In the genomic region with DNA sequence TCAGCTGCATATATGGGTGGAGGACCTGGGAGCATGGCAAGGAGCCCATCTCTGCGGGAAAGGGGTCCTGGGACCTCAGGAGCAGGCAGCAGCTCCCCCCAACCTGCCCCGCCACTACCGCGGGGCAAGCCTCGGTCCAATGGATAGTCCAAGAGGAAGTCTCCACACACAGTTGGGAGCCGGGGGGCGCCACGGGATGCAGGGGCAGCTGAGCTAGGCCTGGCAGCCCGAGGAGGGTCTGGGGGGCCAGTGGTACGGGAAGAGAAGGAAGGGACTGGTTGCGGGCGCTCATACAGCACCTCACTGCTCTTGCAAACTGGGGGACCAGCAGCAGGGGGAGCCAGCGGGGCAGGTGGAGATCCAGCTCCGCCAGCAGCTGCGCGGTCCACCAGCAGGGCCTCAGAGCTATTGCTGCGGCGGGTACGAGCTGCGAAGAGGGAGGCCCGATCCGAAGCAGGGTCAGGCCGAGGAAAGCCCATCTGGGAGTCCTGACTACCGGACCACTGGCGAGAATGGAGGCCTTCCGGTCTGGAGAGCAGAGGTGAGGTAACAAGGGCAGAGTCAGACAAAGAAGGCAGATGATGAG, we compare ENCODE assay signal across 9 mouse cellular contexts. TPM values are rescaled to one million over a fixed set of nuclear protein-coding genes. Genes with fewer than 3 reads are reported as not detected.
DNase-seq lines count a peak whose midpoint lies in the region; ATAC-seq and TF ChIP-seq lines count a peak whose summit lies in the region.
"Had no signal": no experiment of that assay in that cellular context is flagged by ENCODE, and none has a peak within 500 bp of the region (broad histone marks: within the 10 kb centered on the region; RNA-seq: fewer than 3 reads in every experiment).

No protein-coding gene starts in this region.

- WGBS in hindbrain, embryonic 11.5 days = 22% methylated on average over 21 of the region's 26 CpGs
- 38% methylated on average over 24 of the region's 26 CpGs for WGBS in hindbrain, embryonic 12.5 days
- WGBS in intestine, embryonic 14.5 days = 32% methylated on average over 26 of the region's 26 CpGs
- WGBS in limb, embryonic 11.5 days = 26% methylated on average over 20 of the region's 26 CpGs
- WGBS in midbrain, postnatal 0 days = 41% methylated on average over 24 of the region's 26 CpGs

- no peaks in the 10 kb centered on the region for H3K9me3 ChIP-seq in hindbrain, embryonic 11.5 days (ENCODE audit: control insufficient read depth, low read length)
- no peaks in the 10 kb centered on the region for H3K9me3 ChIP-seq in hindbrain, embryonic 12.5 days (replicated peaks)
- no peaks in the 10 kb centered on the region for H3K9me3 ChIP-seq in intestine, embryonic 14.5 days (ENCODE audit: control insufficient read depth, low read length)
- no peaks in the 10 kb centered on the region for H3K9me3 ChIP-seq in limb, embryonic 11.5 days (ENCODE audit: control insufficient read depth, low read length)
- H3K9me3 ChIP-seq in midbrain, postnatal 0 days (ENCODE audit: low read length) = no peaks in the 10 kb centered on the region
- H3K9me3 ChIP-seq: limb, embryonic 12.5 days had no signal

- TF ChIP-seq CTCF in midbrain, postnatal 0 days (IDR thresholded peaks at IDR 0.05) = peak; percentile 58

- 0 out of 2 replicates have a peak overlapping the region, but pooled peaks have one; percentile 10 for H3K4me3 ChIP-seq in hindbrain, embryonic 11.5 days (ENCODE audit: low read depth, low read length)
- H3K4me3 ChIP-seq in hindbrain, embryonic 12.5 days = no peak overlapping the region
- no peak overlapping the region for H3K4me3 ChIP-seq in intestine, embryonic 14.5 days (ENCODE audit: low read depth, low read length)
- H3K4me3 ChIP-seq in limb, embryonic 11.5 days (ENCODE audit: low read depth, low read length) = no peak overlapping the region
- no peak overlapping the region for H3K4me3 ChIP-seq in midbrain, postnatal 0 days (ENCODE audit: low read depth, low read length)
- H3K4me3 ChIP-seq: limb, embryonic 12.5 days had no signal

- H3K36me3 ChIP-seq in hindbrain, embryonic 11.5 days (ENCODE audit: control insufficient read depth, insufficient read depth, low read length) = no peaks in the 10 kb centered on the region
- H3K36me3 ChIP-seq in hindbrain, embryonic 12.5 days = peaks cover 11% of the 10 kb centered on the region; the same call in 1 of the 2 replicates
- H3K36me3 ChIP-seq in intestine, embryonic 14.5 days (ENCODE audit: control insufficient read depth, insufficient read depth, low read length) = 0 out of 2 replicates have a peak, but pooled peaks cover 11% of the 10 kb centered on the region
- no peaks in the 10 kb centered on the region; the same call in 1 of the 2 replicates for H3K36me3 ChIP-seq in limb, embryonic 11.5 days (ENCODE audit: control insufficient read depth, insufficient read depth, low read length)
- H3K36me3 ChIP-seq in midbrain, postnatal 0 days (ENCODE audit: insufficient read depth, low read length) = no peaks in the 10 kb centered on the region; the same call in 1 of the 2 replicates

- no peaks in the 10 kb centered on the region for H3K4me1 ChIP-seq in hindbrain, embryonic 11.5 days (replicated peaks; ENCODE audit: control insufficient read depth, insufficient read depth, low read length)
- peaks cover 4% of the 10 kb centered on the region; the same call in 1 of the 2 replicates for H3K4me1 ChIP-seq in hindbrain, embryonic 12.5 days
- no peaks in the 10 kb centered on the region for H3K4me1 ChIP-seq in intestine, embryonic 14.5 days (replicated peaks; ENCODE audit: control insufficient read depth, insufficient read depth, low read length)
- no peaks in the 10 kb centered on the region for H3K4me1 ChIP-seq in limb, embryonic 11.5 days (ENCODE audit: control insufficient read depth, insufficient read depth, low read length)
- no peaks in the 10 kb centered on the region for H3K4me1 ChIP-seq in midbrain, postnatal 0 days (ENCODE audit: insufficient read depth, low read length)

- ATAC-seq in hindbrain, embryonic 11.5 days (ENCODE audit: low FRiP score) = no peak
- ATAC-seq in hindbrain, embryonic 12.5 days (ENCODE audit: low FRiP score) = no peak
- no peak for ATAC-seq in intestine, embryonic 14.5 days (replicated peaks; ENCODE audit: low FRiP score, low TSS enrichment, low read depth)
- ATAC-seq in limb, embryonic 11.5 days (ENCODE audit: insufficient number of reproducible peaks, low FRiP score, low TSS enrichment, low read depth) = no peak
- 0 out of 2 replicates have a peak, but pooled peaks have one; percentile 34 for ATAC-seq in midbrain, postnatal 0 days (ENCODE audit: low FRiP score)

- no peak overlapping the region for H3K27ac ChIP-seq in hindbrain, embryonic 11.5 days (ENCODE audit: low read depth, low read length)
- H3K27ac ChIP-seq in hindbrain, embryonic 12.5 days = no peak overlapping the region
- no peak overlapping the region for H3K27ac ChIP-seq in intestine, embryonic 14.5 days (ENCODE audit: low read depth)
- no peak overlapping the region for H3K27ac ChIP-seq in limb, embryonic 11.5 days (replicated peaks; ENCODE audit: low read depth, low read length)
- H3K27ac ChIP-seq in midbrain, postnatal 0 days (ENCODE audit: low read depth, low read length) = no peak overlapping the region
- H3K27ac ChIP-seq: limb, embryonic 12.5 days had no signal

- H3K4me2 ChIP-seq in hindbrain, embryonic 11.5 days (replicated peaks; ENCODE audit: low read depth, low read length) = no peak overlapping the region
- no peak overlapping the region for H3K4me2 ChIP-seq in hindbrain, embryonic 12.5 days (replicated peaks)
- no peak overlapping the region for H3K4me2 ChIP-seq in intestine, embryonic 14.5 days (ENCODE audit: low read length)
- H3K4me2 ChIP-seq in limb, embryonic 11.5 days (ENCODE audit: low read depth, severe bottlenecking) = 0 out of 2 replicates have a peak overlapping the region, but pooled peaks have one; percentile 2
- H3K4me2 ChIP-seq in midbrain, postnatal 0 days (ENCODE audit: low read depth, low read length, poor library complexity, severe bottlenecking) = no peak overlapping the region
- H3K4me2 ChIP-seq: limb, embryonic 12.5 days had no signal

- H3K27me3 ChIP-seq in hindbrain, embryonic 11.5 days (ENCODE audit: control insufficient read depth, insufficient read depth, low read length) = no peaks in the 10 kb centered on the region
- no peaks in the 10 kb centered on the region for H3K27me3 ChIP-seq in hindbrain, embryonic 12.5 days
- H3K27me3 ChIP-seq in intestine, embryonic 14.5 days (replicated peaks; ENCODE audit: control insufficient read depth, insufficient read depth, low read length) = no peaks in the 10 kb centered on the region
- H3K27me3 ChIP-seq in limb, embryonic 11.5 days (ENCODE audit: control insufficient read depth, insufficient read depth, low read length) = no peaks in the 10 kb centered on the region
- no peaks in the 10 kb centered on the region for H3K27me3 ChIP-seq in midbrain, postnatal 0 days (ENCODE audit: insufficient read depth, low read length)
- H3K27me3 ChIP-seq: limb, embryonic 12.5 days had no signal

- DNase-seq in hindbrain, embryonic 11.5 days (ENCODE audit: low spot score) = peak; percentile 71
- peak; percentile 58 for DNase-seq in brain, adult 2 months (ENCODE audit: low read depth, low spot score)
- DNase-seq in gastrocnemius, adult 8-10 months (ENCODE audit: low spot score in 2 of 2) = peak; percentile 22 to 64
- DNase-seq in intestine, embryonic 14.5 days (ENCODE audit: low spot score) = peak; percentile 79
- DNase-seq in limb, embryonic 11.5 days (ENCODE audit: low spot score) = peak; percentile 78
- no peak for DNase-seq in midbrain, postnatal 0 days (ENCODE audit: low spot score)
- DNase-seq in thymus, postnatal 0 days (ENCODE audit: low spot score) = peak; percentile 75

- no peak overlapping the region for H3K9ac ChIP-seq in hindbrain, embryonic 11.5 days (ENCODE audit: low read depth, low read length)
- H3K9ac ChIP-seq in hindbrain, embryonic 12.5 days = no peak overlapping the region
- no peak overlapping the region for H3K9ac ChIP-seq in intestine, embryonic 14.5 days (ENCODE audit: low read length)
- no peak overlapping the region for H3K9ac ChIP-seq in limb, embryonic 11.5 days (ENCODE audit: low read length)
- H3K9ac ChIP-seq in midbrain, postnatal 0 days (replicated peaks; ENCODE audit: low read length, poor library complexity, severe bottlenecking) = no peak overlapping the region
- H3K9ac ChIP-seq: limb, embryonic 12.5 days had no signal

RNA-seq across cellular contexts. Expression of a gene that starts 5.4 kb away (rescaled TPM):
- polyA plus RNA-seq in hindbrain, embryonic 11.5 days (2014; fragmentation: Nextera tagmentation; extraction: Ambion mirVana) = 98.3 and 108 TPM in 2 replicates
- polyA plus RNA-seq in hindbrain, embryonic 12.5 days (2016; fragmentation: Nextera tagmentation; extraction: Ambion mirVana) = 86.0 and 88.5 TPM in 2 replicates
- total RNA-seq in gastrocnemius, adult 8-10 months (2022) = 1 to 10 TPM; 3.6 to 4.6 (median 3.7) TPM
- polyA plus RNA-seq in intestine, embryonic 14.5 days (2014; fragmentation: Nextera tagmentation; extraction: Ambion mirVana) = 81.0 and 81.1 TPM in 2 replicates
- polyA plus RNA-seq in limb, embryonic 11.5 days (2014; fragmentation: Nextera tagmentation; extraction: Ambion mirVana) = 85.7 and 99.5 TPM in 2 replicates
- total RNA-seq in midbrain, postnatal 0 days (2014; rRNA removed) = 110 and 134 TPM in 2 replicates
- 136 and 146 TPM in 2 replicates for polyA plus RNA-seq in midbrain, postnatal 0 days (2015; fragmentation: Nextera tagmentation; extraction: Ambion mirVana)
- polyA plus RNA-seq in thymus, postnatal 0 days (2015; fragmentation: Nextera tagmentation; extraction: Ambion mirVana) = 14.7 and 20.6 TPM in 2 replicates

RNA-seq across cellular contexts. Expression of a gene that starts 11.6 kb away (rescaled TPM):
- not detected in 2 replicates for polyA plus RNA-seq in hindbrain, embryonic 11.5 days (2014; fragmentation: Nextera tagmentation; extraction: Ambion mirVana)
- 1.7 TPM in 1 of 2 replicates, not detected in the other for polyA plus RNA-seq in hindbrain, embryonic 12.5 days (2016; fragmentation: Nextera tagmentation; extraction: Ambion mirVana)
- total RNA-seq in gastrocnemius, adult 8-10 months (2022) = under 1 TPM in 1 of 4 experiments, not detected in 3; 0.83 TPM
- polyA plus RNA-seq in intestine, embryonic 14.5 days (2014; fragmentation: Nextera tagmentation; extraction: Ambion mirVana) = 0.42 TPM in 1 of 2 replicates, not detected in the other
- not detected in 2 replicates for polyA plus RNA-seq in limb, embryonic 11.5 days (2014; fragmentation: Nextera tagmentation; extraction: Ambion mirVana)
- total RNA-seq in midbrain, postnatal 0 days (2014; rRNA removed) = 0.71 TPM in 1 of 2 replicates, not detected in the other
- polyA plus RNA-seq in midbrain, postnatal 0 days (2015; fragmentation: Nextera tagmentation; extraction: Ambion mirVana) = not detected in 2 replicates
- polyA plus RNA-seq in thymus, postnatal 0 days (2015; fragmentation: Nextera tagmentation; extraction: Ambion mirVana) = 0.46 and 1.0 TPM in 2 replicates
- polyA plus RNA-seq: limb, embryonic 12.5 days had no signal

RNA-seq across cellular contexts. Expression of a gene that starts 17.0 kb away (rescaled TPM):
- polyA plus RNA-seq in hindbrain, embryonic 11.5 days (2014; fragmentation: Nextera tagmentation; extraction: Ambion mirVana) = 19.9 and 21.5 TPM in 2 replicates
- polyA plus RNA-seq in hindbrain, embryonic 12.5 days (2016; fragmentation: Nextera tagmentation; extraction: Ambion mirVana) = 34.5 and 37.7 TPM in 2 replicates
- 1 to 10 TPM in 1 of 4 experiments, under 1 TPM in 2, not detected in 1; 0.34 to 1.1 (median 0.86) TPM for total RNA-seq in gastrocnemius, adult 8-10 months (2022)
- polyA plus RNA-seq in intestine, embryonic 14.5 days (2014; fragmentation: Nextera tagmentation; extraction: Ambion mirVana) = 14.1 and 15.4 TPM in 2 replicates
- 21.4 and 22.8 TPM in 2 replicates for polyA plus RNA-seq in limb, embryonic 11.5 days (2014; fragmentation: Nextera tagmentation; extraction: Ambion mirVana)
- total RNA-seq in midbrain, postnatal 0 days (2014; rRNA removed) = 272 and 352 TPM in 2 replicates
- 64.9 and 71.6 TPM in 2 replicates for polyA plus RNA-seq in midbrain, postnatal 0 days (2015; fragmentation: Nextera tagmentation; extraction: Ambion mirVana)
- 6.7 and 8.2 TPM in 2 replicates for polyA plus RNA-seq in thymus, postnatal 0 days (2015; fragmentation: Nextera tagmentation; extraction: Ambion mirVana)

RNA-seq across cellular contexts. Expression of a gene that starts 19.5 kb away (rescaled TPM):
- 16.1 and 18.7 TPM in 2 replicates for polyA plus RNA-seq in hindbrain, embryonic 11.5 days (2014; fragmentation: Nextera tagmentation; extraction: Ambion mirVana)
- polyA plus RNA-seq in hindbrain, embryonic 12.5 days (2016; fragmentation: Nextera tagmentation; extraction: Ambion mirVana) = 23.6 and 30.0 TPM in 2 replicates
- 10 to 100 TPM; 34.5 to 41.8 (median 37.8) TPM for total RNA-seq in gastrocnemius, adult 8-10 months (2022)
- 21.5 and 24.9 TPM in 2 replicates for polyA plus RNA-seq in intestine, embryonic 14.5 days (2014; fragmentation: Nextera tagmentation; extraction: Ambion mirVana)
- 16.7 and 20.6 TPM in 2 replicates for polyA plus RNA-seq in limb, embryonic 11.5 days (2014; fragmentation: Nextera tagmentation; extraction: Ambion mirVana)
- total RNA-seq in midbrain, postnatal 0 days (2014; rRNA removed) = 34.6 and 42.0 TPM in 2 replicates
- 27.2 and 30.5 TPM in 2 replicates for polyA plus RNA-seq in midbrain, postnatal 0 days (2015; fragmentation: Nextera tagmentation; extraction: Ambion mirVana)
- polyA plus RNA-seq in thymus, postnatal 0 days (2015; fragmentation: Nextera tagmentation; extraction: Ambion mirVana) = 42.2 and 45.5 TPM in 2 replicates

RNA-seq across cellular contexts. Expression of a gene that starts 28.7 kb away (rescaled TPM):
- 18.5 and 21.7 TPM in 2 replicates for polyA plus RNA-seq in hindbrain, embryonic 11.5 days (2014; fragmentation: Nextera tagmentation; extraction: Ambion mirVana)
- polyA plus RNA-seq in hindbrain, embryonic 12.5 days (2016; fragmentation: Nextera tagmentation; extraction: Ambion mirVana) = 33.9 and 34.8 TPM in 2 replicates
- 1 to 10 TPM; 6.0 to 8.1 (median 7.6) TPM for total RNA-seq in gastrocnemius, adult 8-10 months (2022)
- polyA plus RNA-seq in intestine, embryonic 14.5 days (2014; fragmentation: Nextera tagmentation; extraction: Ambion mirVana) = 18.5 and 19.7 TPM in 2 replicates
- polyA plus RNA-seq in limb, embryonic 11.5 days (2014; fragmentation: Nextera tagmentation; extraction: Ambion mirVana) = 17.7 and 20.6 TPM in 2 replicates
- total RNA-seq in midbrain, postnatal 0 days (2014; rRNA removed) = 21.0 and 22.3 TPM in 2 replicates
- polyA plus RNA-seq in midbrain, postnatal 0 days (2015; fragmentation: Nextera tagmentation; extraction: Ambion mirVana) = 20.0 and 21.0 TPM in 2 replicates
- polyA plus RNA-seq in thymus, postnatal 0 days (2015; fragmentation: Nextera tagmentation; extraction: Ambion mirVana) = 11.4 TPM in 2 replicates
